Mouse (Mus musculus) heart, postnatal 4 days (tissue): ENCODE measurements around the gene Zfp39. TPM values are rescaled to one million over a fixed set of nuclear protein-coding genes. Genes with fewer than 3 reads are reported as not detected.

Experiments
- total RNA-seq, 2 experiments: library from RNA; stranded (reverse); gene quantifications; 2 replicates each; pipeline ENCODE4 v1.2.3; 2021

The Zfp39 gene
- total RNA-seq, 2 experiments from 2014 or later = 5.3 to 5.9 TPM

Other genes with a start within 250 kb of the Zfp39 start
- not detected for gene Olfr322, start 245.4 kb downstream of the Zfp39 start, total RNA-seq
- gene Olfr320, start 223.1 kb downstream of the Zfp39 start, total RNA-seq = not detected
- not detected for gene Olfr319, start 205.1 kb downstream of the Zfp39 start, total RNA-seq
- gene Olfr318, start 180.2 kb downstream of the Zfp39 start, total RNA-seq = not detected
- not detected for gene Olfr317, start 165.0 kb downstream of the Zfp39 start, total RNA-seq
- gene Olfr316, start 151.5 kb downstream of the Zfp39 start, total RNA-seq = not detected
- gene Olfr315, start 131.0 kb downstream of the Zfp39 start, total RNA-seq = not detected
- not detected for gene Olfr314, start 121.3 kb downstream of the Zfp39 start, total RNA-seq
- gene Fam183b, start 102.3 kb downstream of the Zfp39 start, total RNA-seq = not detected
- gene Olfr313, start 89.2 kb downstream of the Zfp39 start, total RNA-seq = not detected
- gene Olfr312, start 75.0 kb downstream of the Zfp39 start, total RNA-seq = not detected
- not detected for gene Olfr311, start 65.0 kb downstream of the Zfp39 start, total RNA-seq
- 1 to 10 TPM; 2.3 to 2.7 TPM for gene Gm12258, start 57.1 kb downstream of the Zfp39 start, total RNA-seq
- gene 2810021J22Rik, start 37.0 kb downstream of the Zfp39 start, total RNA-seq = 1 to 10 TPM; 4.4 to 4.8 TPM
- not detected for gene Btnl10, start 13.7 kb upstream of the Zfp39 start, total RNA-seq
- 100 to 1,000 TPM; 161 to 165 TPM for gene Rnf187, start 34.7 kb upstream of the Zfp39 start, total RNA-seq
- gene Hist3h2ba, start 44.7 kb upstream of the Zfp39 start, total RNA-seq = 10 to 100 TPM; 21.8 to 22.6 TPM
- gene Hist3h2a, start 50.5 kb upstream of the Zfp39 start, total RNA-seq = 10 to 100 TPM; 46.8 to 50.0 TPM
- under 1 TPM in 1 of 2 experiments, not detected in 1; 0.10 TPM for gene Trim17, start 50.5 kb upstream of the Zfp39 start, total RNA-seq
- gene Trim11, start 73.9 kb upstream of the Zfp39 start, total RNA-seq = 10 to 100 TPM; 21.3 TPM
- 100 to 1,000 TPM; 436 to 453 TPM for gene Obscn, start 232.2 kb upstream of the Zfp39 start, total RNA-seq